Mouse (Mus musculus) MEL (cell line): ENCODE measurements at regions not wholly inside any gene's neighbourhood (a gene's known extent, or its start where the extent isn't known, plus 50 kb on each side); places are given as distances from the start of the nearest gene placed in this dataset.

ENCODE experiments used
- CHD1 ChIP-seq: IDR thresholded peaks from 2 replicates; pipeline ENCODE4 v1.6.1; 2012; ENCODE audit warnings: low read depth, mild to moderate bottlenecking, inconsistent platforms, low read length, improper control_type of control experiment
- CTCF ChIP-seq, 3 experiments: IDR thresholded peaks in 2 of 3; conservative IDR thresholded peaks in 1 of 3; 2 replicates each; pipeline ENCODE4 v1.5.1; 2011 to 2012; ENCODE audit warnings: low read length in 3 of 3, low read depth in 2 of 3, mild to moderate bottlenecking in 2 of 3, improper control_type of control experiment in 1 of 3, inconsistent platforms in 1 of 3, mixed read lengths in 1 of 3, moderate library complexity in 1 of 3; ENCODE audit not compliant: control insufficient read depth in 1 of 3, insufficient read depth in 1 of 3, poor library complexity in 1 of 3, severe bottlenecking in 1 of 3
- MAX ChIP-seq: IDR thresholded peaks from 2 replicates; pipeline ENCODE4 v1.6.1; 2011; ENCODE audit warnings: low read length, improper control_type of control experiment
- NELFE ChIP-seq: IDR thresholded peaks from 2 replicates; pipeline ENCODE4 v1.6.1; 2011; ENCODE audit warnings: low read depth, low read length, improper control_type of control experiment
- POLR2A ChIP-seq, 2 experiments: IDR thresholded peaks; 2 replicates each; pipeline ENCODE4 v1.6.1; 2011 to 2012; ENCODE audit warnings: low read length in 2 of 2, mild to moderate bottlenecking in 2 of 2, control low read depth in 1 of 2, improper control_type of control experiment in 1 of 2, low read depth in 1 of 2, moderate library complexity in 1 of 2; ENCODE audit not compliant: control insufficient read depth in 1 of 2, insufficient read depth in 1 of 2, poor library complexity in 1 of 2
- POLR2AphosphoS2 ChIP-seq: IDR thresholded peaks from 2 replicates; pipeline ENCODE4 v1.6.1; 2011; ENCODE audit warnings: low read length, improper control_type of control experiment
- POLR2AphosphoS5 ChIP-seq: IDR thresholded peaks from 2 replicates; pipeline ENCODE4 v1.6.1; 2012; ENCODE audit warnings: low read depth, borderline replicate concordance, mild to moderate bottlenecking, inconsistent platforms, low read length, moderate library complexity, mixed read lengths
- TBP ChIP-seq: IDR thresholded peaks from 2 replicates; pipeline ENCODE4 v1.8.0; 2011; ENCODE audit warnings: low read depth, low read length, improper control_type of control experiment
- ZC3H11A ChIP-seq: IDR thresholded peaks from 2 replicates; pipeline ENCODE4 v1.6.1; 2012; ENCODE audit warnings: low read depth, mild to moderate bottlenecking, inconsistent platforms, low read length, improper control_type of control experiment
- ZMIZ1 ChIP-seq: IDR thresholded peaks from 2 replicates; pipeline ENCODE4 v1.6.1; 2012; ENCODE audit warnings: low read depth, mild to moderate bottlenecking, inconsistent platforms, low read length, improper control_type of control experiment, moderate library complexity

- TF ChIP-seq CHD1 = no peak
- no peak for TF ChIP-seq CTCF (IDR thresholded peaks at IDR 0.05 in 2 of 3, conservative IDR thresholded peaks at IDR 0.05 in 1 of 3; ENCODE audit: control insufficient read depth in 1 of 3, insufficient read depth in 1 of 3, low read depth in 2 of 3, low read length in 3 of 3, poor library complexity in 1 of 3, severe bottlenecking in 1 of 3)
- no peak for TF ChIP-seq TBP
- no peak for TF ChIP-seq POLR2A (IDR thresholded peaks at IDR 0.05; ENCODE audit: control insufficient read depth in 1 of 2, insufficient read depth in 1 of 2, low read depth in 1 of 2, low read length in 2 of 2, poor library complexity in 1 of 2)
- TF ChIP-seq ZMIZ1 = no peak
- TF ChIP-seq POLR2AphosphoS2 = no peak
- no peak for TF ChIP-seq MAX
- TF ChIP-seq POLR2AphosphoS5 = no peak
- TF ChIP-seq ZC3H11A = no peak
- TF ChIP-seq NELFE = no peak
These were observed 315.8 kb downstream of the Setd4 start for GRCm38 (mm10) chr16:93288036-93288435.
